Mouse (Mus musculus) lung, postnatal 0 days (tissue): ENCODE measurements around the gene Cse1l.
A peak's percentile ranks its signal among the peaks of the same experiment; 100 is the strongest.

Source experiments
- CTCF ChIP-seq: IDR thresholded peaks from 2 replicates; pipeline ENCODE4 v1.5.1; 2016; ENCODE audit warnings: antibody characterized with exemption, mild to moderate bottlenecking
- EP300 ChIP-seq: IDR thresholded peaks from 2 replicates; pipeline ENCODE4 v1.6.1; 2016; ENCODE audit warnings: antibody characterized with exemption, mild to moderate bottlenecking, control low read depth

- TF ChIP-seq CTCF (peak; percentile 34; the same call in 1 of the 2 replicates), EP300 (no peak)
Measured at GRCm38 (mm10) chr2:166903719-166904282, 2.0 kb upstream of the Cse1l start.
